Mouse (Mus musculus) adrenal gland, adult 8-10 months (tissue): ENCODE data around the gene Serpinc1. TPM values are rescaled to one million over a fixed set of nuclear protein-coding genes. Genes with fewer than 3 reads are reported as not detected.
"Not testable (repeated sequence)": the region's sequence is repeated elsewhere in the genome, so short reads cannot be mapped to it uniquely, and the experiment has no call there.

Source experiments
- DNase-seq: peaks from one replicate; pipeline ENCODE4 v3.0.0; 2022
- total RNA-seq, 4 experiments: library from RNA; stranded (reverse); gene quantifications; 2 replicates each; pipeline ENCODE4 v1.2.4; 2022

Gene Serpinc1
- total RNA-seq = 1 to 10 TPM in 3 of 4 experiments, under 1 TPM in 1; 0.80 to 2.2 (median 1.6) TPM

GRCm38 (mm10) chr1:160978071-160978735 is at the start of gene Serpinc1:
Serpinc1 (plus strand) TSS chr1:160978585.
- no peak for DNase-seq

GRCm38 (mm10) chr1:160931320-160931719 is 47.1 kb upstream of the Serpinc1 start:
- DNase-seq = no peak

- DNase-seq = no peak
Observed at GRCm38 (mm10) chr1:160933896-160934482, 44.4 kb upstream of the Serpinc1 start.

- no peak for DNase-seq
Observed at GRCm38 (mm10) chr1:160935551-160935950, 42.8 kb upstream of the Serpinc1 start.

- DNase-seq = no peak
Observed at GRCm38 (mm10) chr1:160963199-160963598, 15.2 kb upstream of the Serpinc1 start.

GRCm38 (mm10) chr1:160967268-160967667 is 11.1 kb upstream of the Serpinc1 start:
- DNase-seq = no peak

- no peak for DNase-seq
Observed at GRCm38 (mm10) chr1:160968643-160969042, 9.7 kb upstream of the Serpinc1 start.

GRCm38 (mm10) chr1:160980021-160980420 is 1.6 kb downstream of the Serpinc1 start:
- DNase-seq = no peak

- DNase-seq = no peak
Observed at GRCm38 (mm10) chr1:160980537-160981234, 2.3 kb downstream of the Serpinc1 start.

GRCm38 (mm10) chr1:160981337-160981736 is 3.0 kb downstream of the Serpinc1 start:
- no peak for DNase-seq

GRCm38 (mm10) chr1:160982887-160983286 is 4.5 kb downstream of the Serpinc1 start:
- DNase-seq = no peak

GRCm38 (mm10) chr1:160984731-160985130 is 6.3 kb downstream of the Serpinc1 start:
- DNase-seq = not testable (repeated sequence)

- DNase-seq = no peak
Observed at GRCm38 (mm10) chr1:160985477-160985876, 7.1 kb downstream of the Serpinc1 start.

- no peak for DNase-seq
Observed at GRCm38 (mm10) chr1:160986881-160987635, 8.7 kb downstream of the Serpinc1 start.

GRCm38 (mm10) chr1:160989395-160989794 is 11.0 kb downstream of the Serpinc1 start:
- DNase-seq = no peak

GRCm38 (mm10) chr1:160993851-160994250 is 15.5 kb downstream of the Serpinc1 start:
- no peak for DNase-seq

- no peak for DNase-seq
Observed at GRCm38 (mm10) chr1:161004942-161005341, 26.6 kb downstream of the Serpinc1 start.

- DNase-seq = no peak
Observed at GRCm38 (mm10) chr1:161005526-161005925, 27.1 kb downstream of the Serpinc1 start.

- DNase-seq = no peak
Observed at GRCm38 (mm10) chr1:161006471-161006870, 28.1 kb downstream of the Serpinc1 start.

GRCm38 (mm10) chr1:161008038-161008437 is 29.7 kb downstream of the Serpinc1 start:
- DNase-seq = no peak

GRCm38 (mm10) chr1:161010436-161010835 is 32.1 kb downstream of the Serpinc1 start:
- no peak for DNase-seq

- no peak for DNase-seq
Observed at GRCm38 (mm10) chr1:161016378-161016777, 38.0 kb downstream of the Serpinc1 start.

GRCm38 (mm10) chr1:161020051-161020450 is 41.7 kb downstream of the Serpinc1 start:
- DNase-seq = no peak
